ENCODE assay signal across 9 mouse cellular contexts in the genomic region with DNA sequence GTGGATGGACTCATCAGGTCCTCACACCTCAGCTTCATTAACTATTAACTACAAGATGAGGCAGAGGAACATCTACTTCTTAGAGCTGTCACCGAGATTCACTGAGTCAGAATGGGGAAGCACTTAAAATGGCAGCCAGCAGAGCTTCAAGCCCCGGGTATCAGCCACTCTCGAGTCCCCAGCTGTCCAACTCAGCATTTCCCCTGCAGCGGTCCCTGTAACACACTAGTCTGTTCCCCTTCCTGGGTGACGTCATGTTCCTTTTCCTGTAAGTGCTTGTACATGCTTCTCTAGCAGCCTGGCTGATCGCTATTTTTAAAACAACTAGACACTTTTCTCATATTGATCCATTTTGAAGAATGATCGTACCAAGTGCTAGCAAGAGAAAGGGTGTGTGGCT. TPM values are rescaled to one million over a fixed set of nuclear protein-coding genes. Genes with fewer than 3 reads are reported as not detected.
DNase-seq lines count a peak whose midpoint lies in the region; ATAC-seq and TF ChIP-seq lines count a peak whose summit lies in the region.
"Had no signal": no experiment of that assay in that cellular context is flagged by ENCODE, and none has a peak within 500 bp of the region (broad histone marks: within the 10 kb centered on the region; RNA-seq: fewer than 3 reads in every experiment).

No protein-coding gene starts in this region.

- H3K9me3 ChIP-seq in MEL (replicated peaks; ENCODE audit: insufficient read depth, low read length), result no peaks in the 10 kb centered on the region
- 0 out of 2 replicates have a peak, but pooled peaks cover 2% of the 10 kb centered on the region for H3K9me3 ChIP-seq in midbrain, postnatal 0 days (ENCODE audit: low read length)

- no peak for ATAC-seq in erythroid progenitor cell, adult 5-6 weeks (replicated peaks; ENCODE audit: low FRiP score, poor library complexity, severe bottlenecking)
- ATAC-seq in midbrain, postnatal 0 days (ENCODE audit: low FRiP score), result no peak

- H3K36me3 ChIP-seq in MEL (ENCODE audit: control insufficient read depth in 1 of 2, insufficient read depth in 2 of 2, low read length in 2 of 2), result peaks cover 0 to 11% of the 10 kb centered on the region in 2 experiments; a peak in 2 of 4 replicates
- no peaks in the 10 kb centered on the region for H3K36me3 ChIP-seq in midbrain, postnatal 0 days (ENCODE audit: insufficient read depth, low read length)

- no peak overlapping the region for H3K4me2 ChIP-seq in midbrain, postnatal 0 days (ENCODE audit: low read depth, low read length, poor library complexity, severe bottlenecking)

- H3K4me1 ChIP-seq in MEL (ENCODE audit: control insufficient read depth in 1 of 2, insufficient read depth in 2 of 2, low read length in 2 of 2), result peaks cover 0 to 12% of the 10 kb centered on the region in 2 experiments; a peak in 2 of 4 replicates
- no peaks in the 10 kb centered on the region for H3K4me1 ChIP-seq in midbrain, postnatal 0 days (ENCODE audit: insufficient read depth, low read length)

- H3K79me2 ChIP-seq in MEL (ENCODE audit: control insufficient read depth, insufficient read depth, low read length, poor library complexity), result no peaks in the 10 kb centered on the region

- DNase-seq in adrenal gland, postnatal 14 days, result peak; percentile 36
- no peak for DNase-seq in adrenal gland, adult 18-20 months (ENCODE audit: low spot score in 2 of 2)
- DNase-seq in MEL (ENCODE audit: low read depth, low spot score), result peak; percentile 74
- peak; percentile 47 for DNase-seq in heart, postnatal 36 days
- peak; percentile 88 for DNase-seq in lung, postnatal 36 days
- peak; percentile 61 to 70 for DNase-seq in thymus, postnatal 10 days (ENCODE audit: low spot score in 2 of 2)
- no peak for DNase-seq in midbrain, postnatal 0 days (ENCODE audit: low spot score)

- WGBS in midbrain, postnatal 0 days, result 90% methylated on average over 7 of the region's 7 CpGs

- intact Hi-C loops in heart, postnatal 36 days (cut with DNase I), result no loop called here

- no peak for TF ChIP-seq CTCF in MEL (IDR thresholded peaks at IDR 0.05 in 2 of 3, conservative IDR thresholded peaks at IDR 0.05 in 1 of 3; ENCODE audit: control insufficient read depth in 1 of 3, insufficient read depth in 1 of 3, low read depth in 2 of 3, low read length in 3 of 3, poor library complexity in 1 of 3, severe bottlenecking in 1 of 3)
- TF ChIP-seq CTCF in midbrain, postnatal 0 days (IDR thresholded peaks at IDR 0.05), result no peak

- TF ChIP-seq POLR2A in MEL (IDR thresholded peaks at IDR 0.05; ENCODE audit: control insufficient read depth in 1 of 2, insufficient read depth in 1 of 2, low read depth in 1 of 2, low read length in 2 of 2, poor library complexity in 1 of 2), result no peak

- peak overlapping the region; percentile 35; the same call in 1 of the 2 replicates for H3K27ac ChIP-seq in MEL (ENCODE audit: control insufficient read depth, low read depth, low read length)
- no peak overlapping the region for H3K27ac ChIP-seq in midbrain, postnatal 0 days (ENCODE audit: low read depth, low read length)

- H3K9ac ChIP-seq in MEL (ENCODE audit: control insufficient read depth, low read depth, low read length, poor library complexity, severe bottlenecking), result peak overlapping the region; percentile 44
- H3K9ac ChIP-seq in midbrain, postnatal 0 days (replicated peaks; ENCODE audit: low read length, poor library complexity, severe bottlenecking), result no peak overlapping the region

- no peak for TF ChIP-seq EP300 in MEL (IDR thresholded peaks at IDR 0.05; ENCODE audit: low read depth in 1 of 2, low read length in 2 of 2)

- TF ChIP-seq RAD21 in MEL (IDR thresholded peaks at IDR 0.05; ENCODE audit: low read depth, low read length), result no peak

- no peak overlapping the region for H3K4me3 ChIP-seq in MEL (ENCODE audit: control insufficient read depth in 1 of 2, insufficient read depth in 1 of 2, low read depth in 2 of 2, low read length in 2 of 2)
- H3K4me3 ChIP-seq in midbrain, postnatal 0 days (ENCODE audit: low read depth, low read length), result no peak overlapping the region

- peaks cover 0 to 2% of the 10 kb centered on the region in 2 experiments; a peak in 2 of 4 replicates for H3K27me3 ChIP-seq in MEL (ENCODE audit: control insufficient read depth in 1 of 2, insufficient read depth in 2 of 2, low read length in 2 of 2)
- H3K27me3 ChIP-seq in midbrain, postnatal 0 days (ENCODE audit: insufficient read depth, low read length), result no peaks in the 10 kb centered on the region

TF ChIP-seq in MEL, 35 proteins besides CTCF, POLR2A, EP300 and RAD21:
- peak; percentile 32; the same call in 1 of the 2 replicates for TF ChIP-seq ETS1 (IDR thresholded peaks at IDR 0.05; ENCODE audit: low read depth, low read length)
- no peak for TF ChIP-seq BHLHE40 (IDR thresholded peaks at IDR 0.05; ENCODE audit: borderline replicate concordance, low read depth, low read length)

RNA-seq across cellular contexts. Expression of gene Arpc2, which starts 8.6 kb away (rescaled TPM):
- total RNA-seq in adrenal gland, postnatal 14 days (2021), result 177 and 194 TPM in 2 replicates
- total RNA-seq in adrenal gland, adult 18-20 months (2021), result 100 to 1,000 TPM; 174 to 191 TPM
- 141 and 166 TPM in 2 replicates for total RNA-seq in MEL (2012; rRNA removed)
- polyA plus RNA-seq in MEL (2012; ENCODE audit: insufficient read depth in 1 of 2, insufficient read length in 2 of 2, low read depth in 1 of 2, low replicate concordance in 2 of 2, missing spikeins in 1 of 2), result 100 to 1,000 TPM; 108 to 423 TPM
- total RNA-seq in heart, postnatal 36 days (2021), result 100 to 1,000 TPM; 135 to 140 TPM
- total RNA-seq in erythroid progenitor cell, adult 5-6 weeks (2015; ENCODE audit: low replicate concordance), result 228 and 243 TPM in 2 replicates
- total RNA-seq in erythroid progenitor cell, adult 5-6 weeks (2017; ENCODE audit: low replicate concordance), result 69.4 and 89.7 TPM in 2 replicates
- 149 and 183 TPM in 2 replicates for total RNA-seq in midbrain, postnatal 0 days (2014; rRNA removed)
- polyA plus RNA-seq in midbrain, postnatal 0 days (2015; fragmentation: Nextera tagmentation; extraction: Ambion mirVana), result 442 and 464 TPM in 2 replicates

RNA-seq across cellular contexts. Expression of gene Cxcr1, which starts 32.9 kb away (rescaled TPM):
- not detected in 2 replicates for total RNA-seq in adrenal gland, postnatal 14 days (2021)
- not detected for total RNA-seq in adrenal gland, adult 18-20 months (2021)
- total RNA-seq in MEL (2012; rRNA removed), result not detected in 2 replicates
- polyA plus RNA-seq in MEL (2012; ENCODE audit: insufficient read depth in 1 of 2, insufficient read length in 2 of 2, low read depth in 1 of 2, low replicate concordance in 2 of 2, missing spikeins in 1 of 2), result not detected
- not detected for total RNA-seq in heart, postnatal 36 days (2021)
- total RNA-seq in erythroid progenitor cell, adult 5-6 weeks (2015; ENCODE audit: low replicate concordance), result not detected in 2 replicates
- not detected in 2 replicates for total RNA-seq in erythroid progenitor cell, adult 5-6 weeks (2017; ENCODE audit: low replicate concordance)
- total RNA-seq in midbrain, postnatal 0 days (2014; rRNA removed), result not detected in 2 replicates
- polyA plus RNA-seq in midbrain, postnatal 0 days (2015; fragmentation: Nextera tagmentation; extraction: Ambion mirVana), result not detected in 2 replicates
- polyA plus RNA-seq: neural tube, embryonic 11.5 days had no signal

RNA-seq across cellular contexts. Expression of gene Gpbar1, which starts 51.0 kb away (rescaled TPM):
- total RNA-seq in adrenal gland, postnatal 14 days (2021), result not detected in 2 replicates
- total RNA-seq in adrenal gland, adult 18-20 months (2021), result not detected
- total RNA-seq in MEL (2012; rRNA removed), result 0.16 TPM in 1 of 2 replicates, not detected in the other
- not detected for polyA plus RNA-seq in MEL (2012; ENCODE audit: insufficient read depth in 1 of 2, insufficient read length in 2 of 2, low read depth in 1 of 2, low replicate concordance in 2 of 2, missing spikeins in 1 of 2)
- not detected for total RNA-seq in heart, postnatal 36 days (2021)
- total RNA-seq in erythroid progenitor cell, adult 5-6 weeks (2015; ENCODE audit: low replicate concordance), result not detected in 2 replicates
- total RNA-seq in erythroid progenitor cell, adult 5-6 weeks (2017; ENCODE audit: low replicate concordance), result not detected in 2 replicates
- 0.52 TPM in 1 of 2 replicates, not detected in the other for total RNA-seq in midbrain, postnatal 0 days (2014; rRNA removed)
- 0.16 TPM in 1 of 2 replicates, not detected in the other for polyA plus RNA-seq in midbrain, postnatal 0 days (2015; fragmentation: Nextera tagmentation; extraction: Ambion mirVana)

RNA-seq across cellular contexts. Expression of gene Aamp, which starts 57.2 kb away (rescaled TPM):
- total RNA-seq in adrenal gland, postnatal 14 days (2021), result 155 and 165 TPM in 2 replicates
- total RNA-seq in adrenal gland, adult 18-20 months (2021), result 100 to 1,000 TPM; 158 to 197 TPM
- total RNA-seq in MEL (2012; rRNA removed), result 107 and 108 TPM in 2 replicates
- 100 to 1,000 TPM in 1 of 2 experiments, not detected in 1; 169 TPM for polyA plus RNA-seq in MEL (2012; ENCODE audit: insufficient read depth in 1 of 2, insufficient read length in 2 of 2, low read depth in 1 of 2, low replicate concordance in 2 of 2, missing spikeins in 1 of 2)
- total RNA-seq in heart, postnatal 36 days (2021), result 100 to 1,000 TPM; 102 to 104 TPM
- total RNA-seq in erythroid progenitor cell, adult 5-6 weeks (2015; ENCODE audit: low replicate concordance), result 12.6 and 14.3 TPM in 2 replicates
- total RNA-seq in erythroid progenitor cell, adult 5-6 weeks (2017; ENCODE audit: low replicate concordance), result 17.1 and 26.6 TPM in 2 replicates
- 139 and 148 TPM in 2 replicates for total RNA-seq in midbrain, postnatal 0 days (2014; rRNA removed)
- polyA plus RNA-seq in midbrain, postnatal 0 days (2015; fragmentation: Nextera tagmentation; extraction: Ambion mirVana), result 203 and 216 TPM in 2 replicates

RNA-seq across cellular contexts. Expression of gene Pnkd, which starts 57.4 kb away (rescaled TPM):
- 111 and 115 TPM in 2 replicates for total RNA-seq in adrenal gland, postnatal 14 days (2021)
- 10 to 100 TPM; 68.2 to 83.0 TPM for total RNA-seq in adrenal gland, adult 18-20 months (2021)
- total RNA-seq in MEL (2012; rRNA removed), result 48.2 and 52.5 TPM in 2 replicates
- 10 to 100 TPM in 1 of 2 experiments, not detected in 1; 64.2 TPM for polyA plus RNA-seq in MEL (2012; ENCODE audit: insufficient read depth in 1 of 2, insufficient read length in 2 of 2, low read depth in 1 of 2, low replicate concordance in 2 of 2, missing spikeins in 1 of 2)
- total RNA-seq in heart, postnatal 36 days (2021), result 100 to 1,000 TPM; 145 to 159 TPM
- 6.5 and 12.2 TPM in 2 replicates for total RNA-seq in erythroid progenitor cell, adult 5-6 weeks (2015; ENCODE audit: low replicate concordance)
- 0.76 and 1.8 TPM in 2 replicates for total RNA-seq in erythroid progenitor cell, adult 5-6 weeks (2017; ENCODE audit: low replicate concordance)
- 101 and 116 TPM in 2 replicates for total RNA-seq in midbrain, postnatal 0 days (2014; rRNA removed)
- 135 and 140 TPM in 2 replicates for polyA plus RNA-seq in midbrain, postnatal 0 days (2015; fragmentation: Nextera tagmentation; extraction: Ambion mirVana)

Comparison
In these comparisons a context has a peak if more than half of its experiments do, and no peak if none do; other contexts are left out.
1. DNase-seq: peak in adrenal gland, postnatal 14 days (single experiment), MEL (single experiment), heart, postnatal 36 days (2 of 2), lung, postnatal 36 days (single experiment) and thymus, postnatal 10 days (2 of 2); none in adrenal gland, adult 18-20 months (0 of 2) and midbrain, postnatal 0 days (single experiment).